Mouse (Mus musculus) intestine, embryonic 16.5 days (tissue): ENCODE results near the gene Tunar. TPM values are rescaled to one million over a fixed set of nuclear protein-coding genes. Genes with fewer than 3 reads are reported as not detected.

Experiments used
- ATAC-seq: fragments of 200-750 bp; cut with Nextera tagmentation; 2 replicates; pipeline ENCODE4 v1.8.0; 2017; ENCODE audit warnings: moderate TSS enrichment, moderate library complexity
- H3K27ac ChIP-seq: fragments of 300-500 bp; sonication (generic); 2 replicates; pipeline ENCODE4 v1.5.1; 2014; ENCODE audit warnings: mild to moderate bottlenecking, low read length
- H3K27me3 ChIP-seq: fragments of 300-500 bp; sonication (generic); replicated peaks from 2 replicates; pipeline ENCODE4 v1.6.1; 2014; ENCODE audit warnings: low read length, control low read depth, mixed read lengths; ENCODE audit not compliant: control insufficient read depth, insufficient read depth
- H3K36me3 ChIP-seq: fragments of 300-500 bp; sonication (generic); 2 replicates; pipeline ENCODE4 v1.6.1; 2014; ENCODE audit warnings: low read length, control low read depth; ENCODE audit not compliant: control insufficient read depth, insufficient read depth
- H3K4me1 ChIP-seq: fragments of 300-500 bp; sonication (generic); 2 replicates; pipeline ENCODE4 v1.6.1; 2014; ENCODE audit warnings: low read length, control low read depth, mixed read lengths; ENCODE audit not compliant: control insufficient read depth, insufficient read depth
- H3K4me2 ChIP-seq: fragments of 300-500 bp; sonication (generic); 2 replicates; pipeline ENCODE4 v1.6.1; 2014; ENCODE audit warnings: low read depth, low read length, control low read depth
- H3K4me3 ChIP-seq: fragments of 300-500 bp; sonication (generic); 2 replicates; pipeline ENCODE4 v1.5.1; 2014; ENCODE audit warnings: mild to moderate bottlenecking, low read length
- H3K9ac ChIP-seq: fragments of 300-500 bp; sonication (generic); 2 replicates; pipeline ENCODE4 v1.6.1; 2014; ENCODE audit warnings: low read depth, low read length
- H3K9me3 ChIP-seq: fragments of 300-500 bp; sonication (generic); 2 replicates; pipeline ENCODE4 v1.6.1; 2016; ENCODE audit warnings: low read length, control low read depth; ENCODE audit not compliant: control insufficient read depth
- WGBS: fragments of 180-500 bp; shearing (Covaris S2); extraction: QIAGEN DNeasy Blood & Tissue Kit; methylation state at CpG from one replicate; pipeline ENCODE4 v1.1.7; 2014; 5-methylcytosine and 5-hydroxymethylcytosine counted together
- polyA plus RNA-seq: library from polyadenylated mRNA; unstranded; fragments of >200 nt; fragmentation: Nextera tagmentation; extraction: Ambion mirVana; gene quantifications from 2 replicates; pipeline ENCODE4 v1.2.1, GENCODE M21; 2015

Gene Tunar
- 0.10 and 0.15 TPM in 2 replicates for polyA plus RNA-seq

GRCm38 (mm10) chr12:105333570-105333969 lies at the start of gene Tunar:
TSS of gene Tunar (plus strand) at chr12:105333870.
- Histone ChIP-seq H3K36me3 (no peaks in the 10 kb centered on the region), H3K4me1 (peaks cover 4% of the 10 kb centered on the region), H3K27ac (no peak within 1 kb of the TSS), H3K9ac (no peak within 1 kb of the TSS), H3K4me2 (no peak within 1 kb of the TSS), H3K4me3 (no peak within 1 kb of the TSS), H3K27me3 (peaks cover 23% of the 10 kb centered on the region), H3K9me3 (no peaks in the 10 kb centered on the region)
- WGBS: 80% methylated on average over 2 of the region's 2 CpGs
- ATAC-seq: no peak

GRCm38 (mm10) chr12:105312571-105313035 lies 21.1 kb upstream of the Tunar start:
- no peaks in the 10 kb centered on the region for H3K27me3 ChIP-seq
- no peaks in the 10 kb centered on the region for H3K4me1 ChIP-seq
- no peaks in the 10 kb centered on the region for H3K36me3 ChIP-seq
- no peaks in the 10 kb centered on the region for H3K9me3 ChIP-seq
- WGBS: 60% methylated on average over 5 of the region's 5 CpGs
- no peak overlapping the region for H3K4me2 ChIP-seq
- no peak overlapping the region for H3K9ac ChIP-seq
- ATAC-seq: no peak
- no peak overlapping the region for H3K27ac ChIP-seq
- no peak overlapping the region for H3K4me3 ChIP-seq

GRCm38 (mm10) chr12:105314328-105314727 lies 19.3 kb upstream of the Tunar start:
- no peaks in the 10 kb centered on the region for H3K9me3 ChIP-seq
- no peaks in the 10 kb centered on the region for H3K27me3 ChIP-seq
- no peaks in the 10 kb centered on the region for H3K4me1 ChIP-seq
- WGBS: 82% methylated on average over 1 of the region's 1 CpGs
- no peak overlapping the region for H3K27ac ChIP-seq
- H3K4me3 ChIP-seq: no peak overlapping the region
- no peak overlapping the region for H3K9ac ChIP-seq
- no peak overlapping the region for H3K4me2 ChIP-seq
- ATAC-seq: no peak
- no peaks in the 10 kb centered on the region for H3K36me3 ChIP-seq

GRCm38 (mm10) chr12:105322160-105322559 lies 11.5 kb upstream of the Tunar start:
- H3K27me3 ChIP-seq: no peaks in the 10 kb centered on the region
- no peak overlapping the region for H3K27ac ChIP-seq
- H3K9me3 ChIP-seq: no peaks in the 10 kb centered on the region
- H3K4me1 ChIP-seq: no peaks in the 10 kb centered on the region
- H3K4me2 ChIP-seq: no peak overlapping the region
- no peak overlapping the region for H3K4me3 ChIP-seq
- no peaks in the 10 kb centered on the region for H3K36me3 ChIP-seq
- H3K9ac ChIP-seq: no peak overlapping the region
- peak; percentile 28; the same call in 1 of the 2 replicates for ATAC-seq
- 17% methylated on average over 6 of the region's 6 CpGs for WGBS

- Histone ChIP-seq H3K27me3 (no peaks in the 10 kb centered on the region), H3K27ac (no peak overlapping the region), H3K9ac (no peak overlapping the region), H3K4me2 (no peak overlapping the region), H3K4me1 (no peaks in the 10 kb centered on the region), H3K36me3 (no peaks in the 10 kb centered on the region), H3K4me3 (no peak overlapping the region), H3K9me3 (no peaks in the 10 kb centered on the region)
- 73% methylated on average over 5 of the region's 5 CpGs for WGBS
- ATAC-seq: no peak
Observed at GRCm38 (mm10) chr12:105327051-105327450, 6.6 kb upstream of the Tunar start.

GRCm38 (mm10) chr12:105328396-105328795 lies 5.3 kb upstream of the Tunar start:
- Histone ChIP-seq H3K4me1 (no peaks in the 10 kb centered on the region), H3K27ac (no peak overlapping the region), H3K27me3 (no peaks in the 10 kb centered on the region), H3K36me3 (no peaks in the 10 kb centered on the region), H3K9ac (no peak overlapping the region), H3K9me3 (no peaks in the 10 kb centered on the region), H3K4me2 (no peak overlapping the region), H3K4me3 (no peak overlapping the region)
- no peak for ATAC-seq
- 49% methylated on average over 11 of the region's 11 CpGs for WGBS

- 15% methylated on average over 8 of the region's 8 CpGs for WGBS
- H3K9me3 ChIP-seq: no peaks in the 10 kb centered on the region
- peak; percentile 23; the same call in 1 of the 2 replicates for ATAC-seq
Observed at GRCm38 (mm10) chr12:105336094-105336420, 2.4 kb downstream of the Tunar start.

GRCm38 (mm10) chr12:105336421-105337289 lies 3.0 kb downstream of the Tunar start:
- peak; percentile 73 for ATAC-seq
- H3K27ac ChIP-seq: no peak overlapping the region
- no peaks in the 10 kb centered on the region for H3K36me3 ChIP-seq
- no peaks in the 10 kb centered on the region for H3K9me3 ChIP-seq
- H3K27me3 ChIP-seq: peaks cover 24% of the 10 kb centered on the region
- H3K9ac ChIP-seq: peak overlapping the region; percentile 56
- peak overlapping the region; percentile 99 for H3K4me2 ChIP-seq
- H3K4me1 ChIP-seq: peaks cover 4% of the 10 kb centered on the region
- 2% methylated on average over 63 of the region's 77 CpGs for WGBS
- H3K4me3 ChIP-seq: peak overlapping the region; percentile 60

More at GRCm38 (mm10) chr12:105336094-105336420, 2.4 kb downstream of the Tunar start:
- peak overlapping the region; percentile 60 for H3K4me3 ChIP-seq
- H3K9ac ChIP-seq: no peak overlapping the region
- no peak overlapping the region for H3K27ac ChIP-seq
- H3K4me1 ChIP-seq: peaks cover 4% of the 10 kb centered on the region
- no peaks in the 10 kb centered on the region for H3K36me3 ChIP-seq
- H3K4me2 ChIP-seq: peak overlapping the region; percentile 99
- peaks cover 24% of the 10 kb centered on the region for H3K27me3 ChIP-seq

GRCm38 (mm10) chr12:105337290-105338005 lies 3.8 kb downstream of the Tunar start:
- peak overlapping the region; percentile 99 for H3K4me2 ChIP-seq
- H3K4me3 ChIP-seq: peak overlapping the region; percentile 60
- no peaks in the 10 kb centered on the region for H3K9me3 ChIP-seq
- no peaks in the 10 kb centered on the region for H3K36me3 ChIP-seq
- ATAC-seq: 0 out of 2 replicates have a peak, but pooled peaks have one; percentile 10
- peak overlapping the region; percentile 56 for H3K9ac ChIP-seq
- H3K27ac ChIP-seq: no peak overlapping the region
- H3K4me1 ChIP-seq: peaks cover 4% of the 10 kb centered on the region
- 3% methylated on average over 30 of the region's 31 CpGs for WGBS
- H3K27me3 ChIP-seq: peaks cover 24% of the 10 kb centered on the region
